Mouse (Mus musculus): Measurements from ENCODE around the gene Lhx9. TPM values are rescaled to one million over a fixed set of nuclear protein-coding genes. Genes with fewer than 3 reads are reported as not detected.

The Lhx9 gene
- 10 to 100 TPM; 11.1 to 14.9 TPM for total RNA-seq (2021)

- no peak for DNase-seq (ENCODE audit: extremely low spot score in 1 of 2, low spot score in 1 of 2)
These were observed at the start of gene Lhx9 for GRCm38 (mm10) chr1:138848511-138849109. TSS of gene Lhx9 (minus strand) at chr1:138848577.

GRCm38 (mm10) chr1:138896088-138896487 lies 47.7 kb upstream of the Lhx9 start:
- no peak for DNase-seq (ENCODE audit: extremely low spot score in 1 of 2, low spot score in 1 of 2)

- DNase-seq (ENCODE audit: extremely low spot score in 1 of 2, low spot score in 1 of 2): no peak
These were observed 29.3 kb upstream of the Lhx9 start for GRCm38 (mm10) chr1:138877470-138878254.

GRCm38 (mm10) chr1:138876371-138877045 lies 28.1 kb upstream of the Lhx9 start:
- DNase-seq (ENCODE audit: extremely low spot score in 1 of 2, low spot score in 1 of 2): no peak

- DNase-seq (ENCODE audit: extremely low spot score in 1 of 2, low spot score in 1 of 2): peak; percentile 72 to 81
These were observed 7.9 kb upstream of the Lhx9 start, which contains the start of gene 2310009B15Rik for GRCm38 (mm10) chr1:138856101-138856950. TSS of gene 2310009B15Rik (minus strand) at chr1:138856852.

- no peak for DNase-seq (ENCODE audit: extremely low spot score in 1 of 2, low spot score in 1 of 2)
These were observed 2.4 kb upstream of the Lhx9 start for GRCm38 (mm10) chr1:138850823-138851222.

GRCm38 (mm10) chr1:138850161-138850539 lies 1.8 kb upstream of the Lhx9 start:
- DNase-seq (ENCODE audit: extremely low spot score in 1 of 2, low spot score in 1 of 2): no peak

- DNase-seq (ENCODE audit: extremely low spot score in 1 of 2, low spot score in 1 of 2): no peak
These were observed 1.3 kb upstream of the Lhx9 start for GRCm38 (mm10) chr1:138849531-138850160.

- peak in 1 of 2 experiments; percentile 23 for DNase-seq (ENCODE audit: extremely low spot score in 1 of 2, low spot score in 1 of 2)
These were observed 351 bp downstream of the Lhx9 start for GRCm38 (mm10) chr1:138848026-138848425.

- no peak for DNase-seq (ENCODE audit: extremely low spot score in 1 of 2, low spot score in 1 of 2)
These were observed 1.2 kb downstream of the Lhx9 start for GRCm38 (mm10) chr1:138847146-138847545.

GRCm38 (mm10) chr1:138846581-138846980 lies 1.8 kb downstream of the Lhx9 start:
- DNase-seq (ENCODE audit: extremely low spot score in 1 of 2, low spot score in 1 of 2): no peak

GRCm38 (mm10) chr1:138846131-138846530 lies 2.2 kb downstream of the Lhx9 start:
- DNase-seq (ENCODE audit: extremely low spot score in 1 of 2, low spot score in 1 of 2): no peak

GRCm38 (mm10) chr1:138845481-138845880 lies 2.9 kb downstream of the Lhx9 start:
- no peak for DNase-seq (ENCODE audit: extremely low spot score in 1 of 2, low spot score in 1 of 2)

- no peak for DNase-seq (ENCODE audit: extremely low spot score in 1 of 2, low spot score in 1 of 2)
These were observed 4.2 kb downstream of the Lhx9 start for GRCm38 (mm10) chr1:138844166-138844565.

GRCm38 (mm10) chr1:138843361-138844091 lies 4.9 kb downstream of the Lhx9 start:
- no peak for DNase-seq (ENCODE audit: extremely low spot score in 1 of 2, low spot score in 1 of 2)

- DNase-seq (ENCODE audit: extremely low spot score in 1 of 2, low spot score in 1 of 2): no peak
These were observed 5.6 kb downstream of the Lhx9 start for GRCm38 (mm10) chr1:138842756-138843155.

- DNase-seq (ENCODE audit: extremely low spot score in 1 of 2, low spot score in 1 of 2): no peak
These were observed 6.1 kb downstream of the Lhx9 start for GRCm38 (mm10) chr1:138842315-138842714.

GRCm38 (mm10) chr1:138841306-138842095 lies 6.9 kb downstream of the Lhx9 start:
- DNase-seq (ENCODE audit: extremely low spot score in 1 of 2, low spot score in 1 of 2): peak in 1 of 2 experiments; percentile 47
